Mouse (Mus musculus) Patski (cell line): ENCODE data around the gene Tmem81. TPM values are rescaled to one million over a fixed set of nuclear protein-coding genes. Genes with fewer than 3 reads are reported as not detected.
A peak's percentile ranks its signal among the peaks of the same experiment; 100 is the strongest.

ENCODE experiments used
- ATAC-seq: fragments of 100-300 bp; one replicate; pipeline ENCODE4 v1.8.0; 2021
- CTCF ChIA-PET: fragments of 350-600 bp; sonication (Branson Sonifier 250); formaldehyde crosslinking; loops from one replicate; lab custom pipeline; 2022; ENCODE audit warnings: inconsistent platforms; lab: Charles Lee
- POLR2A ChIA-PET: fragments of 350-600 bp; sonication (Branson Sonifier 250); formaldehyde crosslinking; loops from one replicate; lab custom pipeline; 2022; ENCODE audit warnings: antibody characterized with exemption, inconsistent platforms; lab: Charles Lee
- DNase-seq: peaks from one replicate; pipeline ENCODE4 v3.0.0-alpha.2; 2011; ENCODE audit warnings: low read depth, low spot score
- H3K27me3 ChIP-seq: fragments of 371-371 bp; one replicate; pipeline ENCODE4 v1.5.1; 2021
- CTCF ChIP-seq: fragments of 100-300 bp; IDR thresholded peaks from one replicate; pipeline ENCODE4 v1.5.1; 2021
- in situ Hi-C: fragments of 300-500 bp; cut with MboI; formaldehyde crosslinking; loops from 3 replicates; pipeline ENCODE4 v1.11.1; 2018; ENCODE audit warnings: low pct_unique_long_range_greater_than_20kb, mixed read lengths
- polyA plus RNA-seq: library from polyadenylated mRNA; unstranded; gene quantifications from one replicate; pipeline ENCODE4 v1.2.3, GENCODE M21; 2021

The Tmem81 gene
- polyA plus RNA-seq, 1 experiment from 2014 or later, result 7.7 TPM

GRCm38 (mm10) chr1:132557901-132558631 is 52.0 kb downstream of the Tmem81 start:
- peak; percentile 37 for DNase-seq
- POLR2A ChIA-PET, result interaction anchor here (0.7 to 1.1 kb wide), 2 partner anchors 32 to 517 kb away, joined by 3 to 5 read pairs; no protein-coding TSS in a partner anchor
- in situ Hi-C loops, result no loop called here

More at GRCm38 (mm10) chr1:132557901-132558631, 52.0 kb downstream of the Tmem81 start:
- no peaks in the 10 kb centered on the region for H3K27me3 ChIP-seq
- CTCF ChIA-PET, result interaction anchor here (1.7 kb wide), 1 partner anchor 32 kb away, joined by 8 read pairs; no protein-coding TSS in a partner anchor
- ATAC-seq, result peak; percentile 44
- no peak for TF ChIP-seq CTCF

Other genes with a start within 250 kb of the Tmem81 start
- gene Klhdc8a, start 207.6 kb upstream of the Tmem81 start, polyA plus RNA-seq, result 141 TPM
- gene Nuak2, start 190.1 kb upstream of the Tmem81 start, polyA plus RNA-seq, result 110 TPM
- 12.2 TPM for gene Tmcc2, start 114.9 kb upstream of the Tmem81 start, polyA plus RNA-seq
- 26.8 TPM for gene Dstyk, start 88.7 kb upstream of the Tmem81 start, polyA plus RNA-seq
- gene Rbbp5, start 28.9 kb upstream of the Tmem81 start, polyA plus RNA-seq, result 41.0 TPM
- 0.17 TPM for gene Cntn2, start 37.0 kb downstream of the Tmem81 start, polyA plus RNA-seq
- gene Nfasc, start 235.6 kb downstream of the Tmem81 start, polyA plus RNA-seq, result not detected